Mouse (Mus musculus): ENCODE data around the gene Herc2.

The Herc2 gene

DNA sequence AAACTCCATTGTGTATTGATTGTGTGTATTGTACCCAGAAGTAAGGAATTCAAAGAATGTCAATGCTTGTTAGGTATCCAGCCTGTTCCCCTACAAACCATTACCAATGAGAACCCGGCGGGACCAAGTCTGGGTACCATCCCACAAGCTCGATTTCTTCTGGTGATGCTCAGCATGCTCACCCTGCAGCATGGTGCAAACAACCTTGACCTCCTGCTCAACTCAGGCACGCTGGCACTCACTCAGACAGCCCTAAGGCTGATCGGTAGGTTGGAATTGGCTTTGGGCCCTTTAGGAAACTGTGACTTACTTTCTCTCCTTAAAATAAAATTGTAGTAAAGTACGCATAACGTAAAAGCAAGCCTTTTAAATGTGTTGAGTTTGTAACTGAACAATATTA, 88.7 kb downstream of the Herc2 start:
- TF ChIP-seq GATA4 (IDR thresholded peaks at IDR 0.05; ENCODE audit: insufficient replicate concordance, low read length): no peak

DNA sequence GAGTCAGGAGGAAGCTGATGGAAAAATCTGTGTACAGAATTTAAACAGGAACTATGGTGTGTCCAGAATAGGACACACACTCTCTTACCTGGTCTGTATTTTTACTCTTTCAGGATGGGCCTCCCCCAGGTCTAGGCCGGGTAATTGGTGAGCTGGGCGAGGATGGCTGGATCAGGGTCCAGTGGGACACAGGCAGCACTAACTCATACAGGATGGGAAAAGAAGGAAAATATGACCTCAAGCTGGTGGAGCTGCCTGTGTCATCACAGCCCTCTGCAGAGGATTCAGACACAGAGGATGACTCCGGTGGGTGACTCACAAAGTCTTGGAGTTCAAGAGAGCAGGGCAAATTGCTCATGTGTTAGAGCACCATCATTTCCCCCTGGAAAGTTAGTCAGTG, 96.4 kb downstream of the Herc2 start:
- no peak for TF ChIP-seq GATA4 (IDR thresholded peaks at IDR 0.05; ENCODE audit: insufficient replicate concordance, low read length)

DNA sequence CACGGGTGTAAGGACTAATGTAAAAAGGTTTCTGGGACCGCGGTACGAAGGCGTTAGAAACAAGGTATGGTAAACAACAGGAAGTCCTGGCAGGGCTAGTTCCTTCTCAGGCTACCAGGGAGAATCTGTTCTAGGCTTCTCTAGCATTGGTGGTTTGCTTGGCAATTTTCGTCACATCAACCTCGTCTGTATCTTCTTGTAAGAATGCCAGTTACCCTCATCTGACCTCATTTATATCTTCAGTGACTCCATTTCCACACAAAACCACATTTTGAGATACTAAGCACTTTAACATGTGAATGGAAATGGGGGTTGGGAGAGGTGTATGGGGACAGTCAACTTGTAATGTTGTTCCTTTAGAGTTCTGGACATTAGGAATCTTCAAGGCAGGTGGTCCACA, 98.9 kb downstream of the Herc2 start:
- TF ChIP-seq GATA4 (IDR thresholded peaks at IDR 0.05; ENCODE audit: insufficient replicate concordance, low read length): no peak

DNA sequence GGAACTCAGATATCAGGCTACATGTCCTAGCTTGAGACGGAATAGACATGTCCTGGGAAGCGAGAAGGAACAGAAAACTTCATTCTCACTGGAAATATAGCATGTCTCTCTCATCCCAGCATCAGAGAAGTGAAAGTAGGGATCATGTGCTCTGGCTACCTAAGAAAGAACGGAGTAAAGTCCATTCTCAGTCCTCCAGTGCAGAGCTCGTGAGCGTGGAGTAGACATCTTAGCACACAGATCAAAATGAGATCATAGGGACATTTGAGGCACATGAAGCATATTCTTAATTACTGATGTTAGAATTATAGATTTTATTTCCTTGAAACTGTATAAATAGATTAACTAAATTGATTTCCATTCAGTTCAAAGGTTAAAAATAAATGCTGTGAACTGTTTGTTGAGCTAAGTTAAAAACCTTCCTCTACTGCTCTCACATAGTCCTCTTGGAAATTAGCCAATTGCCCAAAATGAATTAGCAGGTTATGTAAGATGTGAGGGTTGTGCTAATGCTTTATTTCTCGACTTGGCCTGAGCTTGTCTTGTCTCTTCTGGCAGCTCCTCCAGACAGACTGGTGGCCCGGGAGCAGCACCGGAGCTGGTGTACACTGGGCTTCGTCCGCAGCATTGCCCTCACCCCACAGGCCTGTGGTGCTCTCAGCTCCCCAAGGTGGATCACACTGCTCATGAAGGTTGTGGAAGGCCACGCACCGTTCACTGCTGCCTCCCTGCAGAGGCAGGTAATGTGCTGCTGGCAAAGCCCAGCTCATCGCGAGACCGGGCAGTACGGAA, 102.1 kb downstream of the Herc2 start:
- no peak for TF ChIP-seq GATA4 (IDR thresholded peaks at IDR 0.05; ENCODE audit: insufficient replicate concordance, low read length)

DNA sequence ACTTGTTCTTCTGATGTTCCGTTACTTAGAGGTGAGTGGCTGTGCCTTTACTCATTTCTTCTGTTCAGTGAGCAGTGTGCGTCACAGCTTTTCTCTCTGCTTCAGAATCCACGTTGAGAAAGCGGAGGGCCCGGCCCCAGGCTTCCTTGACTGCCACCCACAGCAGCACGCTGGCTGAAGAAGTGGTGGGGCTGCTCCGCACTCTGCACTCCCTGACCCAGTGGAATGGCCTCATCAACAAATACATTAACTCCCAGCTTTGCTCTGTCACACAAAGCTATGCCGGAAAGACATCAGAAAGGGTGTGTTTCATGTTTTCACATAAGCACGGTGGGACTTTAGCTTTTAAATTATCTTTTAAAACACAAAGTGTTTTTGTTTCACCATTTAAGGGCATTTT, 103.2 kb downstream of the Herc2 start:
- no peak for TF ChIP-seq GATA4 (IDR thresholded peaks at IDR 0.05; ENCODE audit: insufficient replicate concordance, low read length)

DNA sequence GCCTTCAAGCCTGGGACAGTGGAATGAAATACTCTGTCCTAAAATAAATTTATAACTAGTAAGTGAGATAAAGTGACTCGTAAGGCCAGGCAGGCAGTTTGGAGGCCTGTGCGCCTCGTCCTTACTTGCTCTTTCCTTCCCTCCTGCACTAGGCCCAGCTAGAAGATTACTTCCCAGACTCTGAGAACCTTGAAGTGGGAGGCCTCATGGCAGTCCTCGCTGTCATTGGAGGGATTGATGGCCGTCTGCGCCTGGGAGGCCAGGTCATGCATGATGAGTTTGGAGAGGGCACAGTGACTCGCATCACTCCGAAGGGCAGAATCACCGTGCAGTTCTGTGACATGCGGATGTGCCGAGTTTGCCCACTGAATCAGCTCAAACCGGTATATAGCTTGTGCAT, 103.6 kb downstream of the Herc2 start:
- TF ChIP-seq GATA4 (IDR thresholded peaks at IDR 0.05; ENCODE audit: insufficient replicate concordance, low read length): no peak

DNA sequence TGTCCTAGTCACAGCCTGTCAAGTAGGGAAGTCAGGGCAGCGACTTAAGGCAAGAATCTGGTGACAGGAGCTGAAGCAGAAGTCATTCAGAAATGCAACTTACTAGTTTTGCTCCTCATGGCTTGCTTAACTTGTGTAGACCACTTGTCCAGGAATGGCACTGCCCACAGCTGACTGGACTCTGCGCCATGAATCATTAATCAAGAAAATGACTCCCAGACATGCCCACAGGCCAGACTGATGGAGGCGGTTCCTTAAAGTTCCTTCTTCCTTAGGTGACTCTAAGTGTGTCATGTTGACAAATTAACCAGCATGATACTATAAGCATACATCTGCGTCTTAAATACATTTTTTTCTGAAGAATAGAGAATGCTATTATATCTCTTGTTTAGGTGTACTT, 113.3 kb downstream of the Herc2 start:
- TF ChIP-seq GATA4 (IDR thresholded peaks at IDR 0.05; ENCODE audit: insufficient replicate concordance, low read length): no peak

DNA sequence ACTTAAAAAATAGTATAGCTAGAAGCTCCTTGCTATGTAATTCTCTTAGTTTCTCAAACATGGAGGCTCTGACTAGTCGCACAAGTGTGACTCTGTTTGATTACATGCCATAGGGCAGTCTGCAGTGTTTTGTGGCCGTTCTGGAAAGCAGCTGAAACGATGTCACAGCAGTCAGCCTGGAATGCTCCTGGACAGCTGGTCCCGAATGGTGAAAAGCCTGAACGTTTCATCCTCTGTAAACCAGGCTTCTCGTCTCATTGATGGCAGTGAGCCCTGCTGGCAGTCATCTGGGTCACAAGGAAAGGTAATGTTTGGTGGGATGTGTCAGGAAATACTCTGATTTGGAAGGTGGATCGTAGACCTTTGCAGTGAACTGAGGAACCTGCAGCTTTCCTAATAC, 118.7 kb downstream of the Herc2 start:
- TF ChIP-seq GATA4 (IDR thresholded peaks at IDR 0.05; ENCODE audit: insufficient replicate concordance, low read length): no peak

DNA sequence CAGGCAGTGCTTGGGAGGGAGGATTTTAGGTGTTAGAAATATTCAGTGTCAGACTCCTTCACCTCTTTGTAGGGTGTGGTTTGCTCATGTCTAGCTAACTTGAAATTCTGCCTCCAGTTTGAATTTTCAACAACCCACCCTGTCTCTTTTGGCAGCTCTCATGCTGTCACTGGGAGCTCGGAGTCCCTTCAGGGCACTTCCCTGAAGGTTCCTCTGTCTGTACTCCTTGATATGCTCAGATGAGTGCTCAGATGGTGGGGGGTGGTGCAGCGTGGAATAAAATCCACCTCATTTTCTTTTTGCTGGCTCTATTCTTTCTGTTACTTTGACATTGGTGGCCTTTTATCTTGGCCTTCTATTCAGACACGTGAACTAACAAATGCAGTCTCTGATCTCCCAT, 127.4 kb downstream of the Herc2 start:
- TF ChIP-seq GATA4 (IDR thresholded peaks at IDR 0.05; ENCODE audit: insufficient replicate concordance, low read length): no peak

DNA sequence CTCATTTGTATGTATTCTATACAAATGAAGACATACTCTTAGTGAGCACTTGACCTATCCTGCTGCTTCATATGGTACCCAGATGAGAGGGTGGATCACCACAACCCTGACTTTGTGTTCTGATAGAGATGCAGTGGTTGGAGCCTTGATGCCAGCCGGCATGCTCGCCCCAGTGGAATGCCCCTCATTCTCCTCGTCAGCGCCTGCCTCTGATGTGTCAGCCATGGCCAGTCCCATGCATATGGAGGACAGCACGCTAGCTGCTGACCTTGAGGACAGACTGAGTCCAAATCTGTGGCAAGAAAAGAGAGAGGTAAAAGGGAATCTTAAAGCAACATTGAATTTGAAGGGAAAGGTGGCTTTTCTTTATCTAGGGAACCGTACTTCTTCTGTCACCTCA, 141.0 kb downstream of the Herc2 start:
- TF ChIP-seq GATA4 (IDR thresholded peaks at IDR 0.05; ENCODE audit: insufficient replicate concordance, low read length): no peak

DNA sequence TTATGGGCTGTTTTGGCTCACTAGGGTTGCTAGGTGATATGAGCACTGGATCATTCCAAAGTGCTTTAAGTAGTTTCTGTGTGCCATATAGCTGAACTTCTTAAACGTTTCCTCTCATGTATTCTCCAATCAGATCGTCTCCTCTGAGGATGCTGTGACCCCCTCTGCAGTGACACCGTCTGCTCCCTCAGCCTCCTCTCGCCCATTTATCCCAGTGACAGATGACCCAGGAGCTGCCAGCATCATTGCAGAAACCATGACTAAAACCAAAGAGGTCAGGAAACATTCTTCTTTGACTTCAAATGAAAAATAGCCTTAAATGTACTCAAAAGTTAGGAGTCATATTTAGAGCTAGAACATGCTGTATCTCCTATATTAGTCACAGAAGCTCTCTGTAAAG, 141.7 kb downstream of the Herc2 start:
- no peak for TF ChIP-seq GATA4 (IDR thresholded peaks at IDR 0.05; ENCODE audit: insufficient replicate concordance, low read length)

DNA sequence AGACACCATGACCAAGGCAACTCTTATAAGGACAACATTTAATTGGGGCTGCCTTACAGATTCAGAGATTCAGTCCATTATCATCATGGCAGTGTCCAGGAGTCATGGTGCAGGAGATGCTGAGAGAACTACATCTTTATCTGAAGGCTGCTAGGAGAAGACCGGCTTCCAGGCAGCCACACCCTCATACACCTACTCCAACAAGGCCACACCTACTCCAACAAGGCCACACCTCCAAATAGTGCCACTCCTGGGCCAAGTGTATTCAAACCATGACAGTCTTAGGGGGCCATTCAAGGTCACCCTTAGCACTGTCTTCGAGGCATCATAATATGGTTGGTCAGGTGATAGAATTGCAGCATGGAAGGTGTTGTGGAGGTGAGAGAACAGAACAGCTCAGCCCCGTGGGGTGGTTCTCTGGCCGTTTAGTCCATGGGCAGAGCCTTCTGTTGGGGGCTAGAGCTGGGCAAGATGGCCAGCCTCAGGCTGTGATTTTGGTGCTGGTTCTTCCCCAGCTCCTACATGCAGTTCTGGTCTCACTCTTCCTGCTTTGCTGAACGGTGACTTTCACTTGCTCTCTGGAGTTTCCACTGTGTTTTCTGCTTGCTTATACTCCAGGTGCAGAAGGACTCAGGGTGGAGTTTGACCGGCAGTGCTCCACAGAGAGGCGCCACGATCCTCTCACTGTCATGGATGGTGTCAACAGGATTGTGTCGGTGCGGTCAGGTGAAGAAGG, 151.7 kb downstream of the Herc2 start:
- no peak for TF ChIP-seq GATA4 (IDR thresholded peaks at IDR 0.05; ENCODE audit: insufficient replicate concordance, low read length)

DNA sequence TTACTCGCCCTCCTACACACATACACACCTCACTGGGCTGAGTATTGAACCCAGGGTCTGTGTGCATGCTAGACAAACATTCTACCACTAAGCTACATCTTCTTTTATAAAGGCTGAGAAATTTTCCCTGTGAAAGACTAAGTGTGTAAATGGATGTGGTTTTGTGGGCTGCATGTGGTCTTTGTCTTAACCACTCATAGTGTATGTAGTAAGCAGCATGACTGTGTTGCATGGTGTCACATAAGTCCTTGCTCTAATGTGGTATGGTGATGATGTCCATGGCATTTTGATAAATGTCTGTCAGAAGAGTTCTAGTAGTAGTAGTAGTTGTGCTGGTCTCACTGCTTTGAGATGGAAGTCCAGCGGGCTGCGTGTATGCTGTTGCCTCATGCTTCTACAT, 152.8 kb downstream of the Herc2 start:
- no peak for TF ChIP-seq GATA4 (IDR thresholded peaks at IDR 0.05; ENCODE audit: insufficient replicate concordance, low read length)

DNA sequence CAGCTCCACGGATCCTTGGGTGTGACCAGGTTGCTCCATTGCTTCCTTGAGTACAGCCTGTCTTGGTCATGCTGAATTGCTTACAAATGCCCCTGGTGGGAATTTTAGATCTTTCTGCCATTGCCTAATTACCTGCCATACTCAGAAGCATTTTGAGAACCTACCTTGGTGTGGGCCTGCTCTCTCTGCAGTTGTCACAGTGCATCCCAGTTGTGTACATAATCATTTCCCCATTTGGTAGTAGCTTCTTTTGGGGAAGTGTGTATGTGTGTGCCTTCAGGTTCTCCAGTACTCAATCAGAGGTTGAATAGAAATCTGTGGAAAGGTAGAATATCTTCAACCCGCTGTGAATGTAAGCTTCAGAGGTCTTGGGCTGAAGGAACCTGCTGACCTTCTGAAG, 153.3 kb downstream of the Herc2 start:
- TF ChIP-seq GATA4 (IDR thresholded peaks at IDR 0.05; ENCODE audit: insufficient replicate concordance, low read length): no peak

DNA sequence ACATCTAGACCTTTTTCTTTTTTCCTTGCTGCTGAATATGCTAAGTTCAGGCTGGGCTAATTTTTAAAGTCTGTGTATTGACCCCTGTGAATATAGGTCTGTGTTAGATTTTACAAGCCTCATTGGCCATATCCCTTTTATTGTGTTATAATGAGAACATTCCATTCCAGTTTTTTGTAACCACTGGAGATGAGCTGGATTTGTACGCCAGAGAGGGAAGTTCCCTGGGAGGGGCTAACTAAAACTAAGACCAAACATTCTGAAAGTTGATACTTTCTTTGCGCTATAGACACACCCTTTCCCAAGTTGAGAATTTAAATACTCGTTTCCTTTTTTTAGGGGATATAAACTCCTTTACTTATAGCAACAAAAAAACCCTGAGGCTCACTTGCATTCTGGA, 154.9 kb downstream of the Herc2 start:
- TF ChIP-seq GATA4 (IDR thresholded peaks at IDR 0.05; ENCODE audit: insufficient replicate concordance, low read length): no peak

DNA sequence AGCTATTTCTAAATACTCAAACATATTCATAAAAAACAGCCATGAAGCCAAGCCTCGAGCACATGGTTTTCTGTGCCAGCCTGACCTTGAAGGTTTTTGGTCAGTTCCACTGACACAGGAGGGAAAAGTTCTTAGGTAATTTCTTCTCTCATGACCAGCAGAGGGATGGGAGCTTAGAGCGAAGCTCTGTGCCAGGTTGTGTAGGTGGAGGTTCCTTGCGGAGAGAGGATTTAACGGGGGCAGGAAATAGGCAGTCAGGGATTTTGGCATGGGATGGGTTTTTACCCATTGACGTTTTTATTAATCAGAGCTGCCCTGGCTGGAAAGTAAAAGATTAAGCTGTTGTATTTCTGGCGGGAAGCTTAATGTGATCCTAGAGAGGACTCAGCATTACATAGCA, 170.8 kb downstream of the Herc2 start:
- TF ChIP-seq GATA4 (IDR thresholded peaks at IDR 0.05; ENCODE audit: insufficient replicate concordance, low read length): no peak
